Mouse (Mus musculus) midbrain, embryonic 14.5 days (tissue): ENCODE measurements around the gene Dot1l. TPM values are rescaled to one million over a fixed set of nuclear protein-coding genes. Genes with fewer than 3 reads are reported as not detected.

Source experiments
- ATAC-seq: fragments of 200-750 bp; cut with Nextera tagmentation; 2 replicates; pipeline ENCODE4 v1.8.0; 2017; ENCODE audit warnings: moderate number of reproducible peaks, moderate library complexity; ENCODE audit not compliant: low FRiP score, low TSS enrichment
- DNase-seq: peaks from one replicate; pipeline ENCODE4 v3.0.0-alpha.2; 2015
- H3K27ac ChIP-seq: fragments of 300-500 bp; sonication (generic); replicated peaks from 2 replicates; pipeline ENCODE4 v1.5.1; 2014; ENCODE audit warnings: mild to moderate bottlenecking, low read depth, low read length, moderate library complexity
- H3K27me3 ChIP-seq: fragments of 300-500 bp; sonication (generic); 2 replicates; pipeline ENCODE4 v1.6.1; 2014; ENCODE audit warnings: low read length, control low read depth, mixed read lengths; ENCODE audit not compliant: control insufficient read depth, insufficient read depth
- H3K36me3 ChIP-seq: fragments of 300-500 bp; sonication (generic); 2 replicates; pipeline ENCODE4 v1.6.1; 2014; ENCODE audit warnings: low read length, control low read depth; ENCODE audit not compliant: control insufficient read depth, insufficient read depth
- H3K4me1 ChIP-seq: fragments of 300-500 bp; sonication (generic); 2 replicates; pipeline ENCODE4 v1.6.1; 2014; ENCODE audit warnings: mild to moderate bottlenecking, antibody characterized with exemption, low read length, control low read depth; ENCODE audit not compliant: control insufficient read depth, insufficient read depth
- H3K4me2 ChIP-seq: fragments of 300-500 bp; sonication (generic); 2 replicates; pipeline ENCODE4 v1.6.1; 2014; ENCODE audit warnings: mild to moderate bottlenecking, low read length, moderate library complexity
- H3K4me3 ChIP-seq: fragments of 300-500 bp; sonication (generic); replicated peaks from 2 replicates; pipeline ENCODE4 v1.5.1; 2014; ENCODE audit warnings: low read depth, low read length
- H3K9ac ChIP-seq: fragments of 300-500 bp; sonication (generic); replicated peaks from 2 replicates; pipeline ENCODE4 v1.6.1; 2014; ENCODE audit warnings: mild to moderate bottlenecking, low read length, moderate library complexity
- H3K9me3 ChIP-seq: fragments of 300-500 bp; sonication (generic); 2 replicates; pipeline ENCODE4 v1.6.1; 2016; ENCODE audit warnings: low read length, control low read depth, mixed read lengths; ENCODE audit not compliant: control insufficient read depth
- WGBS: fragments of 180-500 bp; shearing (Covaris S2); extraction: QIAGEN DNeasy Blood & Tissue Kit; methylation state at CpG from one replicate; pipeline ENCODE4 v1.1.7; 2014; 5-methylcytosine and 5-hydroxymethylcytosine counted together
- polyA plus RNA-seq: library from polyadenylated mRNA; unstranded; fragments of >200 nt; fragmentation: Nextera tagmentation; extraction: Ambion mirVana; gene quantifications from 2 replicates; pipeline ENCODE4 v1.2.1, GENCODE M21; 2014

Gene Dot1l
- polyA plus RNA-seq, 1 experiment from 2014 or later, result 27.9 TPM

DNA sequence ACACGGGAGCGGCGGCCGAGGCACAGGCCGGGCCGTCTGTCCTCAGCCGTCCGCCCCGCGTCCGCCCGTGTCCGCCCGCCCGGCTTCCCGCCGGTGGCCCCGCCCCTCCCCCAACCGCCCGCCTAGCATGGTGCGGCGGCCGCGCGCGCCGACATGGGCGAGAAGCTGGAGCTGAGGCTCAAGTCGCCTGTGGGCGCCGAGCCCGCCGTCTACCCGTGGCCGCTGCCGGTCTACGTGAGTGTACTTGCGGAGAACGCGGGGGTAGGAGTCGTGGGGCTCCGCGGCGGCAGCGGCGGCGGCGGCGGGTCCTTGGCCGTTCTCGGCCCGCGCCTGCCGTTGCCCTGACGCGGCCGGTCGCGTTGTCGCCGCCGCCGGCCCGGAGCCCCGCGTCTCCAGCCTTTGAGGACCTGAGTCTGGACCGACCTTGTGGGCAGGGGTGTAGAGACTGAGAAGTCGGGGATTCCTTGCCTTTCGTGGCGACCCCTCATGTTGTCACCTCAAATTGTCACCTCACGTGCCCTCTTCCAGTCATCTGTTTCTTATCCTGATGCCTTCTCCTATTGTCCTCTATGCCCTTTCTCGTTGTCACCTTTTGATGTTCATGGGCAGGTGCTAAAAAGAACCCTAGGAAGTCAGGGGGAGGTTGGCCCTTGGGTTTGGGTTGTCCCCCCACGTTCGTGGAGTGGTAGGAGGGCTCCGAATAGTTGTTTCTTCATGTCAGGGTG is 447 bp downstream of the Dot1l start:
- no peak for ATAC-seq
- H3K4me1 ChIP-seq, result peaks cover 20% of the 10 kb centered on the region

DNA sequence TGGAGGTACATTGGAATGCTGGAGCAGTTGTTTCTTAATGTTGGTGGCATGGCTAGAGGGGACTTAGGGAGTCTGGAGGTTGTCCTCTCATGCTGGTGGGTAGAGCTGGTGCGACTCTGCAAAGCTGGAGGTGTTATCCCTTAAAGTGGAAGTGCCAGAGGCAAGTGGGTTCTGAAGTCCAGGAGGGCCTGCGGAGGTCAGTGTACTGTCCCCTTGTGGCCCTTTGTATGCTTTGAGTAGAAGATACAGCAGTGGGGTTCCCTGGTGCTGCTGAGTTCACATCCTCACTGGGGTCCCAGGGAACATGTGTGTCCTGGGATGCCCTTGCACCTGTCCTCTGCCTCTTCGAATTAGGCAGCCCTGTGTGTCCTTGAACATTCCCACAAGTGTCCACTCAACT is 1.1 kb downstream of the Dot1l start:
- no peaks in the 10 kb centered on the region for H3K9me3 ChIP-seq
- peak overlapping the region; percentile 99 for H3K4me3 ChIP-seq
- peak overlapping the region; percentile 74 for H3K4me2 ChIP-seq
- H3K36me3 ChIP-seq, result no peaks in the 10 kb centered on the region
- DNase-seq, result no peak
- peaks cover 20% of the 10 kb centered on the region for H3K4me1 ChIP-seq
- no peak overlapping the region; the same call in 1 of the 2 replicates for H3K27ac ChIP-seq
- H3K27me3 ChIP-seq, result no peaks in the 10 kb centered on the region
- peak overlapping the region; percentile 97 for H3K9ac ChIP-seq
- 26% methylated on average over 3 of the region's 3 CpGs for WGBS
- no peak for ATAC-seq

More for the DNA sequence above, 447 bp downstream of the Dot1l start:
- Histone ChIP-seq H3K27me3 (no peaks in the 10 kb centered on the region), H3K4me3 (peak overlapping the region; percentile 99), H3K9me3 (no peaks in the 10 kb centered on the region), H3K36me3 (no peaks in the 10 kb centered on the region), H3K27ac (peak overlapping the region; percentile 88), H3K9ac (peak overlapping the region; percentile 97), H3K4me2 (peak overlapping the region; percentile 74)
- no peak for DNase-seq
- under 1% methylated on average over 58 of the region's 75 CpGs for WGBS

- 72% methylated on average over 2 of the region's 2 CpGs for WGBS
- peaks cover 20% of the 10 kb centered on the region for H3K4me1 ChIP-seq
- peak overlapping the region; percentile 99 for H3K4me3 ChIP-seq
Observed at GRCm38 (mm10) chr10:80756509-80756908, 1.5 kb downstream of the Dot1l start.

GRCm38 (mm10) chr10:80756967-80757366 is 2.0 kb downstream of the Dot1l start:
- Histone ChIP-seq H3K4me1 (peaks cover 20% of the 10 kb centered on the region), H3K4me3 (0 out of 2 replicates have a peak overlapping the region, but pooled peaks have one; percentile 6), H3K9me3 (no peaks in the 10 kb centered on the region), H3K9ac (0 out of 2 replicates have a peak overlapping the region, but pooled peaks have one; percentile 14), H3K27ac (no peak overlapping the region), H3K27me3 (no peaks in the 10 kb centered on the region), H3K36me3 (no peaks in the 10 kb centered on the region), H3K4me2 (peak overlapping the region; percentile 74)
- WGBS, result 77% methylated on average over 4 of the region's 4 CpGs
- DNase-seq, result no peak
- ATAC-seq, result no peak

More at GRCm38 (mm10) chr10:80756509-80756908, 1.5 kb downstream of the Dot1l start:
- H3K9ac ChIP-seq, result peak overlapping the region; percentile 97; the same call in 1 of the 2 replicates
- DNase-seq, result no peak
- no peaks in the 10 kb centered on the region for H3K9me3 ChIP-seq
- no peak overlapping the region for H3K27ac ChIP-seq
- no peaks in the 10 kb centered on the region for H3K36me3 ChIP-seq
- ATAC-seq, result no peak
- peak overlapping the region; percentile 74 for H3K4me2 ChIP-seq
- no peaks in the 10 kb centered on the region for H3K27me3 ChIP-seq

DNA sequence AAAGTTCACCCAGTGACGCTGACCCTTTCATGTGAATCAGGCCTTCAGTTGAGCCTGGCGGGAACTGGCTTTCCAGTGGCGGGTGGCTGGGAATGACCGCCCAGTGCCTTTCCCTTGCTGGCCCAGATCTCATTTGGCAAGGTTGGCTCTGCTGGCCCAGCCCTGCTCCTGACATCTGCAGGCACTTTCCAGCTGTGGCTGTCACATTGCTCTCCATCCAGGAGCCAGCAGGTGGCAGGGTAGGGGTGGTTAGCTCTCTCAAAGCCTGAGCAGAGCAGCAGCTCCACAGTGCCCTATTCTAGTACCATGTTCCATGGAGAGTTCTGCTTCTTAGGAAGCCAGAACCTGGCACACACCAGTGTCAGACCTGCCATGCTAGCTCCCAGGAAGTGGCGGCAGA is 2.7 kb downstream of the Dot1l start:
- H3K36me3 ChIP-seq, result no peaks in the 10 kb centered on the region
- no peak overlapping the region for H3K27ac ChIP-seq
- H3K4me2 ChIP-seq, result peak overlapping the region; percentile 74
- H3K4me3 ChIP-seq, result no peak overlapping the region
- no peak for ATAC-seq
- no peaks in the 10 kb centered on the region for H3K27me3 ChIP-seq
- DNase-seq, result peak; percentile 72
- WGBS, result 34% methylated on average over 5 of the region's 5 CpGs
- no peak overlapping the region for H3K9ac ChIP-seq
- peaks cover 20% of the 10 kb centered on the region for H3K4me1 ChIP-seq
- no peaks in the 10 kb centered on the region for H3K9me3 ChIP-seq

- H3K4me2 ChIP-seq, result no peak overlapping the region
- 84% methylated on average over 7 of the region's 7 CpGs for WGBS
- H3K9me3 ChIP-seq, result no peaks in the 10 kb centered on the region
- no peak overlapping the region for H3K4me3 ChIP-seq
- peaks cover 20% of the 10 kb centered on the region for H3K4me1 ChIP-seq
- H3K27ac ChIP-seq, result no peak overlapping the region
- DNase-seq (no peak), ATAC-seq (no peak)
- no peaks in the 10 kb centered on the region for H3K27me3 ChIP-seq
- H3K9ac ChIP-seq, result no peak overlapping the region
- H3K36me3 ChIP-seq, result no peaks in the 10 kb centered on the region
Observed at GRCm38 (mm10) chr10:80758651-80759050, 3.6 kb downstream of the Dot1l start.

- no peak overlapping the region for H3K9ac ChIP-seq
- ATAC-seq (no peak), DNase-seq (no peak)
- H3K27ac ChIP-seq, result no peak overlapping the region
- WGBS, result 91% methylated on average over 4 of the region's 4 CpGs
- H3K36me3 ChIP-seq, result peaks cover 16% of the 10 kb centered on the region; the same call in 1 of the 2 replicates
- no peaks in the 10 kb centered on the region for H3K27me3 ChIP-seq
- no peak overlapping the region for H3K4me3 ChIP-seq
- no peaks in the 10 kb centered on the region for H3K9me3 ChIP-seq
- no peak overlapping the region for H3K4me2 ChIP-seq
- H3K4me1 ChIP-seq, result peaks cover 20% of the 10 kb centered on the region
Observed at GRCm38 (mm10) chr10:80760596-80761524, 5.9 kb downstream of the Dot1l start.

GRCm38 (mm10) chr10:80761821-80762220 is 6.8 kb downstream of the Dot1l start:
- WGBS, result 59% methylated on average over 3 of the region's 3 CpGs
- Histone ChIP-seq H3K27ac (no peak overlapping the region), H3K9me3 (no peaks in the 10 kb centered on the region), H3K4me1 (peaks cover 10% of the 10 kb centered on the region), H3K4me2 (no peak overlapping the region), H3K36me3 (peaks cover 26% of the 10 kb centered on the region), H3K4me3 (no peak overlapping the region), H3K27me3 (no peaks in the 10 kb centered on the region), H3K9ac (no peak overlapping the region)
- no peak for ATAC-seq
- no peak for DNase-seq
